Mouse (Mus musculus): ENCODE measurements around the gene Rbl1. TPM values are rescaled to one million over a fixed set of nuclear protein-coding genes. Genes with fewer than 3 reads are reported as not detected.
"Not testable (repeated sequence)": the region's sequence is repeated elsewhere in the genome, so short reads cannot be mapped to it uniquely, and the experiment has no call there.

The Rbl1 gene
- polyA plus RNA-seq, 1 experiment from 2014 or later = 5.7 TPM

GRCm38 (mm10) chr2:157203026-157203425 lies 1.3 kb downstream of the Rbl1 start:
- Histone ChIP-seq H3K9ac (0 out of 2 replicates have a peak overlapping the region, but pooled peaks have one; percentile 90), H3K36me3 (replicated peaks; ENCODE audit: control insufficient read depth, insufficient read depth) (peaks cover 14% of the 10 kb centered on the region), H3K4me2 (replicated peaks) (peak overlapping the region; percentile 61), H3K9me3 (ENCODE audit: control insufficient read depth, low read length) (peaks cover 8% of the 10 kb centered on the region), H3K27ac (no peak overlapping the region), H3K4me3 (replicated peaks; ENCODE audit: low read length) (no peak overlapping the region), H3K27me3 (ENCODE audit: control insufficient read depth, insufficient read depth, low read length) (no peaks in the 10 kb centered on the region), H3K4me1 (replicated peaks; ENCODE audit: control insufficient read depth, insufficient read depth, low read length) (peaks cover 16% of the 10 kb centered on the region)
- ATAC-seq (ENCODE audit: low FRiP score) (no peak), DNase-seq (ENCODE audit: low spot score) (no peak)

- Histone ChIP-seq H3K27me3 (ENCODE audit: control insufficient read depth, insufficient read depth, low read length) (no peaks in the 10 kb centered on the region), H3K4me1 (replicated peaks; ENCODE audit: control insufficient read depth, insufficient read depth, low read length) (peaks cover 16% of the 10 kb centered on the region), H3K9me3 (ENCODE audit: control insufficient read depth, low read length) (peaks cover 1% of the 10 kb centered on the region; the same call in 1 of the 2 replicates), H3K27ac (no peak overlapping the region), H3K4me3 (replicated peaks; ENCODE audit: low read length) (no peak overlapping the region), H3K36me3 (replicated peaks; ENCODE audit: control insufficient read depth, insufficient read depth) (peaks cover 19% of the 10 kb centered on the region), H3K9ac (no peak overlapping the region), H3K4me2 (replicated peaks) (no peak overlapping the region)
- ATAC-seq (ENCODE audit: low FRiP score) (no peak), DNase-seq (ENCODE audit: low spot score) (no peak)
- WGBS = 78% methylated on average over 6 of the region's 6 CpGs
These were observed 2.0 kb downstream of the Rbl1 start for GRCm38 (mm10) chr2:157202361-157202760.

GRCm38 (mm10) chr2:157201081-157201830 lies 3.1 kb downstream of the Rbl1 start:
- H3K4me2 ChIP-seq (replicated peaks) = no peak overlapping the region
- 88% methylated on average over 6 of the region's 6 CpGs for WGBS
- H3K4me1 ChIP-seq (replicated peaks; ENCODE audit: control insufficient read depth, insufficient read depth, low read length) = peaks cover 16% of the 10 kb centered on the region
- no peaks in the 10 kb centered on the region for H3K9me3 ChIP-seq (ENCODE audit: control insufficient read depth, low read length)
- no peak overlapping the region for H3K9ac ChIP-seq
- H3K36me3 ChIP-seq (replicated peaks; ENCODE audit: control insufficient read depth, insufficient read depth) = peaks cover 28% of the 10 kb centered on the region
- H3K4me3 ChIP-seq (replicated peaks; ENCODE audit: low read length) = no peak overlapping the region
- H3K27me3 ChIP-seq (ENCODE audit: control insufficient read depth, insufficient read depth, low read length) = no peaks in the 10 kb centered on the region
- H3K27ac ChIP-seq = no peak overlapping the region
- DNase-seq (ENCODE audit: low spot score) (no peak), ATAC-seq (ENCODE audit: low FRiP score) (no peak)

GRCm38 (mm10) chr2:157198405-157198804 lies 5.9 kb downstream of the Rbl1 start:
- peaks cover 55% of the 10 kb centered on the region for H3K36me3 ChIP-seq (replicated peaks; ENCODE audit: control insufficient read depth, insufficient read depth)
- not testable (repeated sequence) for H3K9ac ChIP-seq; H3K27ac ChIP-seq; H3K9me3 ChIP-seq (ENCODE audit: control insufficient read depth, low read length); H3K4me3 ChIP-seq (replicated peaks; ENCODE audit: low read length); DNase-seq (ENCODE audit: low spot score); H3K4me2 ChIP-seq (replicated peaks); ATAC-seq (ENCODE audit: low FRiP score); H3K4me1 ChIP-seq (replicated peaks; ENCODE audit: control insufficient read depth, insufficient read depth, low read length); H3K27me3 ChIP-seq (ENCODE audit: control insufficient read depth, insufficient read depth, low read length)
- 97% methylated on average over 11 of the region's 11 CpGs for WGBS

- H3K36me3 ChIP-seq (replicated peaks; ENCODE audit: control insufficient read depth, insufficient read depth) = peaks cover 96% of the 10 kb centered on the region
- no peak overlapping the region for H3K4me2 ChIP-seq (replicated peaks)
- H3K27me3 ChIP-seq (ENCODE audit: control insufficient read depth, insufficient read depth, low read length) = no peaks in the 10 kb centered on the region
- DNase-seq (ENCODE audit: low spot score) = no peak
- no peak overlapping the region for H3K27ac ChIP-seq
- ATAC-seq (ENCODE audit: low FRiP score) = no peak
- over 99% methylated on average over 4 of the region's 4 CpGs for WGBS
- H3K4me1 ChIP-seq (replicated peaks; ENCODE audit: control insufficient read depth, insufficient read depth, low read length) = no peaks in the 10 kb centered on the region
- H3K9me3 ChIP-seq (ENCODE audit: control insufficient read depth, low read length) = no peaks in the 10 kb centered on the region
- H3K4me3 ChIP-seq (replicated peaks; ENCODE audit: low read length) = no peak overlapping the region
- H3K9ac ChIP-seq = no peak overlapping the region
These were observed 13.7 kb downstream of the Rbl1 start for GRCm38 (mm10) chr2:157190651-157191050.

- H3K27me3 ChIP-seq (ENCODE audit: control insufficient read depth, insufficient read depth, low read length) = no peaks in the 10 kb centered on the region
- H3K36me3 ChIP-seq (replicated peaks; ENCODE audit: control insufficient read depth, insufficient read depth) = peaks cover 79% of the 10 kb centered on the region
These were observed 17.1 kb downstream of the Rbl1 start for GRCm38 (mm10) chr2:157187223-157187622.

GRCm38 (mm10) chr2:157186504-157186903 lies 17.8 kb downstream of the Rbl1 start:
- Histone ChIP-seq H3K4me3 (replicated peaks; ENCODE audit: low read length) (no peak overlapping the region), H3K36me3 (replicated peaks; ENCODE audit: control insufficient read depth, insufficient read depth) (peaks cover 76% of the 10 kb centered on the region), H3K27ac (no peak overlapping the region), H3K4me1 (replicated peaks; ENCODE audit: control insufficient read depth, insufficient read depth, low read length) (no peaks in the 10 kb centered on the region), H3K9me3 (ENCODE audit: control insufficient read depth, low read length) (no peaks in the 10 kb centered on the region), H3K4me2 (replicated peaks) (no peak overlapping the region), H3K9ac (no peak overlapping the region), H3K27me3 (ENCODE audit: control insufficient read depth, insufficient read depth, low read length) (no peaks in the 10 kb centered on the region)
- ATAC-seq (ENCODE audit: low FRiP score) (no peak), DNase-seq (ENCODE audit: low spot score) (no peak)
- WGBS = 33% methylated on average over 5 of the region's 5 CpGs

More at GRCm38 (mm10) chr2:157187223-157187622, 17.1 kb downstream of the Rbl1 start:
- WGBS = 90% methylated on average over 4 of the region's 4 CpGs
- H3K9me3 ChIP-seq (ENCODE audit: control insufficient read depth, low read length) = no peaks in the 10 kb centered on the region
- no peak for ATAC-seq (ENCODE audit: low FRiP score)
- H3K4me2 ChIP-seq (replicated peaks) = no peak overlapping the region
- no peak overlapping the region for H3K4me3 ChIP-seq (replicated peaks; ENCODE audit: low read length)
- DNase-seq (ENCODE audit: low spot score) = no peak
- H3K9ac ChIP-seq = no peak overlapping the region
- H3K27ac ChIP-seq = no peak overlapping the region
- no peaks in the 10 kb centered on the region for H3K4me1 ChIP-seq (replicated peaks; ENCODE audit: control insufficient read depth, insufficient read depth, low read length)

GRCm38 (mm10) chr2:157185022-157185660 lies 19.2 kb downstream of the Rbl1 start:
- H3K27ac ChIP-seq = no peak overlapping the region
- ATAC-seq (ENCODE audit: low FRiP score) = no peak
- H3K36me3 ChIP-seq (replicated peaks; ENCODE audit: control insufficient read depth, insufficient read depth) = peaks cover 66% of the 10 kb centered on the region
- H3K4me1 ChIP-seq (replicated peaks; ENCODE audit: control insufficient read depth, insufficient read depth, low read length) = no peaks in the 10 kb centered on the region
- WGBS = 92% methylated on average over 13 of the region's 13 CpGs
- no peaks in the 10 kb centered on the region for H3K27me3 ChIP-seq (ENCODE audit: control insufficient read depth, insufficient read depth, low read length)
- no peak overlapping the region for H3K9ac ChIP-seq
- no peak for DNase-seq (ENCODE audit: low spot score)
- H3K9me3 ChIP-seq (ENCODE audit: control insufficient read depth, low read length) = no peaks in the 10 kb centered on the region
- H3K4me2 ChIP-seq (replicated peaks) = no peak overlapping the region
- H3K4me3 ChIP-seq (replicated peaks; ENCODE audit: low read length) = no peak overlapping the region

GRCm38 (mm10) chr2:157178167-157178566 lies 26.2 kb downstream of the Rbl1 start:
- ATAC-seq (ENCODE audit: low FRiP score) (no peak), DNase-seq (ENCODE audit: low spot score) (no peak)
- 88% methylated on average over 6 of the region's 6 CpGs for WGBS
- Histone ChIP-seq H3K4me1 (replicated peaks; ENCODE audit: control insufficient read depth, insufficient read depth, low read length) (no peaks in the 10 kb centered on the region), H3K4me3 (replicated peaks; ENCODE audit: low read length) (no peak overlapping the region), H3K9me3 (ENCODE audit: control insufficient read depth, low read length) (no peaks in the 10 kb centered on the region), H3K9ac (no peak overlapping the region), H3K36me3 (replicated peaks; ENCODE audit: control insufficient read depth, insufficient read depth) (peaks cover 41% of the 10 kb centered on the region), H3K27ac (no peak overlapping the region), H3K27me3 (ENCODE audit: control insufficient read depth, insufficient read depth, low read length) (no peaks in the 10 kb centered on the region), H3K4me2 (replicated peaks) (no peak overlapping the region)

All from hindbrain, embryonic 14.5 days (tissue).